Mouse (Mus musculus): ENCODE data around the gene Stx6.

GRCm38 (mm10) chr1:155232786-155233185, 74.3 kb downstream of the Stx6 start:
- TF ChIP-seq CTCF (IDR thresholded peaks at IDR 0.05; ENCODE audit: borderline replicate concordance, extremely low read depth, insufficient read depth, insufficient read length), result no peak
- no peak for TF ChIP-seq POLR2A (IDR thresholded peaks at IDR 0.05; ENCODE audit: borderline replicate concordance, extremely low read depth, insufficient read depth, insufficient read length, poor library complexity, severe bottlenecking)
